Mouse (Mus musculus): ENCODE measurements around the gene Cd86.

- TF ChIP-seq POLR2AphosphoS5 (IDR thresholded peaks at IDR 0.05; ENCODE audit: insufficient replicate concordance, low read depth, low read length) (no peak), CTCF (IDR thresholded peaks at IDR 0.05; ENCODE audit: low read depth, low read length) (no peak)
These were observed 29.0 kb upstream of the Cd86 start for GRCm38 (mm10) chr16:36694798-36695290.
